Mouse (Mus musculus) midbrain, embryonic 11.5 days (tissue): ENCODE data around the gene Auh. TPM values are rescaled to one million over a fixed set of nuclear protein-coding genes. Genes with fewer than 3 reads are reported as not detected.

Experiments used
- ATAC-seq: fragments of 200-750 bp; cut with Nextera tagmentation; 2 replicates; pipeline ENCODE4 v1.8.0; 2017; ENCODE audit warnings: moderate TSS enrichment, moderate library complexity; ENCODE audit not compliant: low FRiP score
- DNase-seq: peaks from one replicate; pipeline ENCODE4 v3.0.0; 2015; ENCODE audit warnings: low spot score; ENCODE audit errors: missing footprints
- H3K27ac ChIP-seq: fragments of 300-500 bp; sonication (generic); 2 replicates; pipeline ENCODE4 v1.5.1; 2014; ENCODE audit warnings: low read depth, low read length
- H3K27me3 ChIP-seq: fragments of 300-500 bp; sonication (generic); 2 replicates; pipeline ENCODE4 v1.6.1; 2014; ENCODE audit warnings: mild to moderate bottlenecking, low read length, moderate library complexity, mixed read lengths; ENCODE audit not compliant: control insufficient read depth, insufficient read depth
- H3K36me3 ChIP-seq: fragments of 300-500 bp; sonication (generic); 2 replicates; pipeline ENCODE4 v1.6.1; 2014; ENCODE audit warnings: mild to moderate bottlenecking, low read length, moderate library complexity, mixed read lengths; ENCODE audit not compliant: control insufficient read depth, insufficient read depth
- H3K4me1 ChIP-seq: fragments of 300-500 bp; sonication (generic); 2 replicates; pipeline ENCODE4 v1.6.1; 2014; ENCODE audit warnings: low read length; ENCODE audit not compliant: control insufficient read depth, insufficient read depth
- H3K4me2 ChIP-seq: fragments of 300-500 bp; sonication (generic); 2 replicates; pipeline ENCODE4 v1.6.1; 2014; ENCODE audit warnings: mild to moderate bottlenecking, moderate library complexity
- H3K4me3 ChIP-seq: fragments of 300-500 bp; sonication (generic); 2 replicates; pipeline ENCODE4 v1.5.1; 2014; ENCODE audit warnings: low read depth, low read length
- H3K9ac ChIP-seq: fragments of 300-500 bp; sonication (generic); 2 replicates; pipeline ENCODE4 v1.6.1; 2014; ENCODE audit warnings: low read length
- H3K9me3 ChIP-seq: fragments of 300-500 bp; sonication (generic); 2 replicates; pipeline ENCODE4 v1.6.1; 2016; ENCODE audit warnings: low read length; ENCODE audit not compliant: control insufficient read depth
- WGBS: fragments of 180-500 bp; shearing (Covaris S2); extraction: QIAGEN DNeasy Blood & Tissue Kit; methylation state at CpG from one replicate; pipeline ENCODE4 v1.1.7; 2014; 5-methylcytosine and 5-hydroxymethylcytosine counted together
- polyA plus RNA-seq: library from polyadenylated mRNA; unstranded; fragments of >200 nt; fragmentation: Nextera tagmentation; extraction: Ambion mirVana; gene quantifications from 2 replicates; pipeline ENCODE4 v1.2.1, GENCODE M21; 2014

The Auh gene
- polyA plus RNA-seq = 38.7 and 39.6 TPM in 2 replicates

DNA sequence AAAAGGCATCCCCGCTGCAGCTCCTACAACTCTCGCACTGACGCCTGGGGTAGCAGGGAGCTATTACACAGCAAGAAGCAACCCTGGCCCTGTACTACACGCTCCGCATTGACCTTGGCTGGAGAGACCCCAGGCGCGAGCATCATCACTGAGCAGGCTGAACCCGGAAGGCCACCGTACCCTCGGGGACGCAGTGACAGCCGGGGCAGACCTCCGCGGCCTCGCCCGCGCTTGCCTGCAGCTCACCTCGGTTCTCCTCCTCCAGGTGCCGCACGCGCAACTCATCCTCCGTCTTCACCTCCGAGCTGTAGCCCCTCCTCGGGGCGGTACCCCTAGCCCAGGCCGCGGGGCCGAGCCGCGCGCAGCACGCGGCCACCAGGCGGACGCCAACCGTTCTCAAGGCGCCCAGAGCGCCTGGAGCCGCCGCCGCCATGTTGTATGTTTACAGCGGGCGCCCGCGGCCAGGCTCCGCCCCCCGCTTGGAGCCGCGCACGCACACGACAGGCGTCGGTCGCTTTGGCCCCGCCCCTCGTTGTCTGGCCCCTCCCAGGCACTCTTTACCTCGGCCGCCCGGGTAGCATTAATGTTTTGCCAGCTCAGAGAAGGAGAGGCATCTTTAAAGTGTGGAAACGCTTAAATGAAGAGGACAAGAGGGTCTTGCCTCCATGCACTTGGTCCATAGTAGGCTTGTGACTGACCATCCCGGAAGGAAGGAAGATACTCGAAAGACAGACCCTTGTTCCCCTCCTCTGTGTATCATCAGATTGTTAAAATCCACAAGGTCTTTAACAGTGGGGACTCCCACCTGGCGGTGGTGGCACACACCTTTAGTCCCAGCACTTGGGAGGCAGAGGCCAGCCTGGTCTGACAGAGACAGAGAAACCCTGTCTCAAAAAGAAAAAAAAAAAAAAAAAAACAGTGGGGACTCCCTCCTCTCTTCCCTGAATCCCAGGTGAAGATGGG lies at the start of gene Auh:
Gene Auh, minus strand, starts transcription at position 473 of the 963 bp plus-strand sequence.
- Histone ChIP-seq H3K9ac (peak within 1 kb of the TSS; percentile 80), H3K4me2 (peak within 1 kb of the TSS; percentile 63), H3K4me3 (peak within 1 kb of the TSS; percentile 82), H3K36me3 (no peaks in the 10 kb centered on the region), H3K4me1 (peaks cover 10% of the 10 kb centered on the region; the same call in 1 of the 2 replicates), H3K27me3 (no peaks in the 10 kb centered on the region), H3K9me3 (no peaks in the 10 kb centered on the region), H3K27ac (peak within 1 kb of the TSS; percentile 65)
- DNase-seq (peak; percentile 99), ATAC-seq (peak; percentile 98)
- under 1% methylated on average over 63 of the region's 63 CpGs for WGBS

DNA sequence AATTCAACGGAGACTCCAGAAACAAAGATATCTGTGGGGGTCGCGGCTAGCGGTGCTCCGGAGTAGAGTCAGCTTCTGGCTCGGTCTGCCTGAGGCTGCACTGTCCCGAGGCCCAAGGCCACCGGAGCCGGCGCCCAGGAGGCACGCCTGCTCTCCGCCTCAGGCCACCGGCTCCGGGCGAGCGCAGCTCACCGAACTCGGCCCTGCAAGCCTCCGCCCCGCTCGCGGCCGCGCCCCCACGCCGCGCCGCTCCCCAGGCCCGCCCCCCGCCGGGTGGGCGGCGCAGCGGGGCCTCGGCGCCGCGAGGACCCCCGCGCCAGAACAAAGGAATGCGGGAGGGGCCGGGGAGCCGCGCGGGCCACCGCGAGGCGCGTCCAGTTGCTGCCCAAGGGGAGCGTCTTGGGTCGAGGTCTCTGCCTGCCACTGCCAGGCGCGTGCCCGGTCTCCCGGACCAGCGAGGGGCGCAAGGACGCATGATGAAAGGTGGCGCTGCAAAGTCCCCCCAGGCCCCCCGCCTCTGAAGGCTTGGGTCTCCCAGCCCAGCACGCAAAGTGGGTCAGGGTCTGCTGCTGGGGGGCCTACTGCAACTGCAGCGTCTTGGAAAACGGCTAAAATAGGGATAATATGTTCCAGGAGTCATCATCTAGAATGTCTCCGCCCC lies 49.0 kb upstream of the Auh start:
- WGBS = 2% methylated on average over 58 of the region's 64 CpGs
- Histone ChIP-seq H3K4me2 (peak overlapping the region; percentile 95), H3K27me3 (peaks cover 18% of the 10 kb centered on the region), H3K4me1 (peaks cover 19% of the 10 kb centered on the region), H3K36me3 (no peaks in the 10 kb centered on the region), H3K9me3 (no peaks in the 10 kb centered on the region), H3K27ac (peak overlapping the region; percentile 57), H3K4me3 (peak overlapping the region; percentile 58), H3K9ac (peak overlapping the region; percentile 82)
- ATAC-seq (peak; percentile 36; the same call in 1 of the 2 replicates), DNase-seq (peak; percentile 94)

DNA sequence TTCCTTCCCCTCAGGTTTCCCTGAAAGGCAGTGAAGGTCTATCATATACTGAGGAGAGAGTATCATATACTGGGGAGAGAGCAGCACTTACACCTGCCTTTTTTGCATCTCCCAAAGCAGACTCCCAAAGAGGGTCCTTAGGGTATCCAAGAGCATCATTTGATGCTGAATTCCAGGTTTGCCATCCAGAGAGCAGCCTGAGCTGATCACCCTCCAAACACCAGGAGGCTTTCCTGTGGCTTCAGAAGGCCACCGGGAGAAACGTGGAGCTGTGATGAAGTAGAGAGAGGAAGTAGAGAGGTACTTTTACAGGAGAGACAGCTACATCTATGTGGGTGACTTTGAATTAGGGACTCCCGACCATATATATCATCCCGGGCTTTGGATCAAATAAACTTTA lies 48.3 kb upstream of the Auh start:
- peak; percentile 82 for DNase-seq

DNA sequence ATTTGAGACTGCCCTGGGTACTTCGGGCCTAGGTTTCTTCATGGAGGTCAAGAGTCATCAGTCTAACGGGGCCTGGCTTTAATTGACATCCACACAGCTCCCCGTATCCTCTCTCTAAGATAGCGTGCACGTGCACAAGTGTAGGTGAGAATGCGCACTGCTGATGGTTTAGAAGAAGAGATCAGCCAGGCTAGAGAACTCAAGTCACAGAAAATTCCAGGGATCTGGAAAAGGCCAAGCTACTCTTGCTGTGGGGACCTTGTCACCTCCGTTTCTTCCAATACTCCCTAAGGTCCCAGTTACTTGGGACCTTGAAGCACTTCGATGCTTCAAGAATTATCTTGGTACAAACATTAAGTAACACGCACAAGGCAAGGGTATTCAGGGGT lies 47.7 kb upstream of the Auh start:
- no peak for ATAC-seq
- no peak overlapping the region for H3K27ac ChIP-seq
- no peak overlapping the region for H3K9ac ChIP-seq
- peaks cover 17% of the 10 kb centered on the region for H3K27me3 ChIP-seq
- DNase-seq = peak; percentile 84
- WGBS = 77% methylated on average over 9 of the region's 9 CpGs
- no peak overlapping the region for H3K4me2 ChIP-seq
- no peaks in the 10 kb centered on the region for H3K9me3 ChIP-seq
- H3K4me3 ChIP-seq = no peak overlapping the region
- H3K36me3 ChIP-seq = no peaks in the 10 kb centered on the region
- H3K4me1 ChIP-seq = peaks cover 17% of the 10 kb centered on the region

More for the DNA sequence above, 48.3 kb upstream of the Auh start:
- no peaks in the 10 kb centered on the region for H3K9me3 ChIP-seq
- H3K4me1 ChIP-seq = peaks cover 19% of the 10 kb centered on the region
- 24% methylated on average over 4 of the region's 4 CpGs for WGBS
- no peak overlapping the region for H3K27ac ChIP-seq
- ATAC-seq = no peak
- peak overlapping the region; percentile 95 for H3K4me2 ChIP-seq
- H3K27me3 ChIP-seq = peaks cover 18% of the 10 kb centered on the region
- no peaks in the 10 kb centered on the region for H3K36me3 ChIP-seq
- no peak overlapping the region for H3K9ac ChIP-seq
- peak overlapping the region; percentile 58 for H3K4me3 ChIP-seq

DNA sequence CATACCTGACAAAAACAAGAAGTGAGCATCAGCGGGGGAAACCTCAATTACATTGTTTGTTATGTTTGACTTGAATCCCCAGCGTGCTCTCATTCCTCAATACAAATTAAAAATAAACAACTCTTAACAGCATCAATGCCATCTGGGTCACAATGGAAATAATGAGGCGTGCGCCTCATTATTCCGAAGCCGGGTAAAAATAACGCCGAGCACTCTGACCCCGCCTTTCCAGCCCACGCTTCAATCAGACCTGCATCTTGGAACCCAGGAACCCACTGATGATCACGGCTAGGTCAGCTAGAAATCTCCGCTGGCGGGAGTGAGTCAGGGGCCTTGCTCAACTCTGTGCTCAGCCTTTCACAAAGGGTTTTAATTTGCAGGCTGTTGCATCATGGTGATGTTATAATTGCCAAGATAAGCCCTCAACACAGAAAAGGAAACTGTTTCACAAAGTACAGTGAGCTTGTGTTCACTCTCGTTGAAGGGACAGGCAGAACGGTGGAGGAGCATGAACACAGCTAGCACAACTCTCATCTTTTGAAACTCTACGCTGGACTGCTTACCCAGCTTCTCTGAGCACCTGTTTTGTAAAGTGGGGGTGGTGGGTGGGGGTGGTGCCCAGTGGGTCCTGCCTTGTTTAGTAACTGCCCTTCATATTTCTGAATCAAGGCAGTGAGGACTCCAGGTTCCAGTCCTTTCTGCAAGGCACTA lies 47.2 kb upstream of the Auh start:
- Histone ChIP-seq H3K27me3 (peaks cover 14% of the 10 kb centered on the region), H3K36me3 (no peaks in the 10 kb centered on the region), H3K4me1 (peaks cover 17% of the 10 kb centered on the region), H3K9me3 (no peaks in the 10 kb centered on the region), H3K4me2 (no peak overlapping the region; the same call in 1 of the 2 replicates), H3K27ac (no peak overlapping the region), H3K4me3 (no peak overlapping the region), H3K9ac (no peak overlapping the region)
- DNase-seq (peak; percentile 86), ATAC-seq (no peak)
- WGBS = 39% methylated on average over 16 of the region's 16 CpGs

DNA sequence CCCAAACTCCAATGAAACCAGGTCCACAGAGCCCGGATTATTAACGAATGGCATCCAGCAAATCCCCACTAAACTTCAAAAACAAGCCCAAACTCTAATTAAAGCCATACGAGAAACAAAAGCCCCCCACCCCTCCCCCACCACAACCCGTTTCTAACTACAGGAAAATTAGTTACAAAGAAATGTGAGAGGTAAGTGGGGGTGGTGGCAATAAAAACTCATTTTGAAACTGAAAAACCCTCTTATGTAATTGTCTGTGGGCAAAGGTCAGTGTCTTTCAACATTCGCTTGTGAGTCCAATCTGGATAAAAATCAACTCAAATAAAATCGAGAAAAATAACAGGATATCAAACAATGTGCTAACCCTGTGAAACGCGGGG lies 46.6 kb upstream of the Auh start:
- DNase-seq (no peak), ATAC-seq (no peak)
- Histone ChIP-seq H3K27me3 (peaks cover 9% of the 10 kb centered on the region), H3K4me3 (no peak overlapping the region), H3K4me2 (no peak overlapping the region; the same call in 1 of the 2 replicates), H3K36me3 (no peaks in the 10 kb centered on the region), H3K27ac (no peak overlapping the region), H3K9me3 (no peaks in the 10 kb centered on the region), H3K4me1 (peaks cover 17% of the 10 kb centered on the region), H3K9ac (no peak overlapping the region)
- 38% methylated on average over 8 of the region's 8 CpGs for WGBS

DNA sequence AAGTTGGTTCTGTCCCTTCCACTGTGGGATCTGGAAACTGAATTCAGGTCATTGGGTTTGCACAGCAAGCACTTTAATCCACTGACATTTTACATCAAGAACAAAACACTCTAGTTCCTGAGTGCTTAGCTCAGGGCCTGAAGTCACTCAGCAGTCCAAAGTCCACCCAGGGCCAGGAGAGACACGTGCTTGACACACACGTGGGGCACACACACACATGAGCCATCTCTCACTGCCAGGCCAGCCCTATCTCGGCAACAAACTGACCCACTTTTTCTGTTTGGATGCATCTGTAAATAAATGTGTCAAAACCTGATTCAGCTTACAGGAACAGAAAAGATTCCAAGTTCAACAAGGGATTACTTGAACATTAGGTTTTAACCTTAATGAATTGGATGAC lies 45.2 kb upstream of the Auh start:
- Histone ChIP-seq H3K4me2 (no peak overlapping the region), H3K4me3 (no peak overlapping the region), H3K36me3 (no peaks in the 10 kb centered on the region), H3K27me3 (peaks cover 9% of the 10 kb centered on the region), H3K9ac (no peak overlapping the region), H3K4me1 (peaks cover 17% of the 10 kb centered on the region), H3K27ac (no peak overlapping the region), H3K9me3 (no peaks in the 10 kb centered on the region)
- ATAC-seq = no peak
- DNase-seq = no peak
- WGBS = 76% methylated on average over 3 of the region's 3 CpGs

DNA sequence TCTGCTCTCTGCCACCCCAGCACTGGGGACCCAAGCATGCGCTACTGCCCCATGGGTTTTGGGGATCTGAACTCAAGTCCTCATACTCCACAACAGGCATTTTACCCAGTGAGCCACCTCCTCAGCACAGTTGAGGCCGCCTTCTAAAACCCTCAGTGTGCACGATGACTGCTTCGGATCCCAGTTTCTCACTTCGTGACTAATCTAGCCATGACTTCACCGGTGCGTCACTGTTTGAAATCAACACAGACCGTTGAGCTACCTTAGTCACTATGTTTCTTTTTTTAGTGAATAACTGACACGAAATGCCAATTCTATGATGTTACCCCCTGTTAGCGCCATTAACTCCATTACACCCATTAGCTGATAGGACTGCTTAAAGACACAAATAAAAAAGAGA lies 43.9 kb upstream of the Auh start:
- no peak for DNase-seq
- Histone ChIP-seq H3K27me3 (peaks cover 9% of the 10 kb centered on the region), H3K4me1 (peaks cover 8% of the 10 kb centered on the region), H3K4me2 (no peak overlapping the region), H3K27ac (no peak overlapping the region), H3K9me3 (no peaks in the 10 kb centered on the region), H3K36me3 (no peaks in the 10 kb centered on the region), H3K9ac (no peak overlapping the region), H3K4me3 (no peak overlapping the region)
- WGBS = 95% methylated on average over 10 of the region's 10 CpGs
- no peak for ATAC-seq
